Mouse (Mus musculus): ENCODE measurements around the gene Gm17622.

The Gm17622 gene

DNA sequence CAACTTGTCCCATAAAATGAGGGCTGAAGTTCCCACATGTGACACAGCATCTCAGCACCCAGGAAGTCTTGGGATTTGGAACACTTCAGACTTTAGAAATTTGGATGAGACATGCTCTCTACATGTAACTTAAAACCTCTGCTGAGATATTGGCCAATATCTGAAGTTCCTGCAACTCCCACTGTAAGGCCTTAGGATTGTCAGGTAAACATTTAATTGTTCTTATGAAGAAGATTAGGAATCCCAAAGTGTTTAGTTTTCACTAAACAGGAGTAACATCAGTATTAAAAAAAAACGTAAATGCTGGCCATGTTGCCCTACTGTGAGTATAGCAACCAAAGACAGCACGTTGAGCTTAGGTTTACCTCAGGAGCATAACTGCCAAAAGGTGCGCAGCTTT is at the start of gene Gm17622:
TSS of gene Gm17622 (plus strand) at position 301 of the 400 bp plus-strand sequence.
- DNase-seq (ENCODE audit: low spot score) = no peak

- no peak for DNase-seq (ENCODE audit: low spot score)
Measured at GRCm38 (mm10) chr13:96450205-96450856, 40.2 kb upstream of the Gm17622 start.

- no peak for DNase-seq (ENCODE audit: low spot score)
Measured at GRCm38 (mm10) chr13:96450869-96451268, 39.7 kb upstream of the Gm17622 start.

DNA sequence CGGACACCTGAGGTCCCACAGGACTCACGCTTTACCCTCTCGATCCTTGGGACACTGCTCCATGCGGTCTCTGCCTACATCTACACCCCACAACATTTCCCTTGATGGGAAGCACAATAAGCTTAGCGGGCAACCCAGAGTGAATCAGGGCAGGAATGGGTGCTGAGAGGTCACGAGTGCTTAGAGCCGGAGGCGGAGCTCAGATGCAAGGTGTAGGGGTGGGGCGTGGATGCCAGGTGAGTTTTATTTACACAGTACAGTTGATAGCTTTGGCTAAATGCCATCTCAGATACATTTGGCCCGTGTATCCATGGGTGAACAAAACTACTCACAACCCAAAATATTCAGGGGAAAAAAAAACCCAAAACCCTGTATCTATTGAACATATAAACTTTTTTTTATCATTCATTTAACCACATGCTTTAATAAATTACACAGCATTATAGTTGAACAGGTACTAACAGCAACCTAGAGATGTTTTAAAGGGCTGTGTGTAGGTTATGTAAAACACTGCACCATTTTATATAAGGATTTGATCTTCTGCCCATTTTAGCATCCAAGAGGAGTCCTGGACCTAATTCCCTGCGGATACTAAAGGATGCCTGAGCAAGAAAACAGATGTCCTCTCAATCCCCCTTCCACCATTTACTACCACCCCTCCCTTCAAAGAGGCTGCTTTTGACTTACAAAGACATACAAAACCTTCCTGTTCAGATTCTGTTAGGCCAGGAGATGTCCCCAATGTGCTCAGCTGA is 39.0 kb upstream of the Gm17622 start:
- DNase-seq (ENCODE audit: low spot score) = no peak

GRCm38 (mm10) chr13:96452621-96453020 is 37.9 kb upstream of the Gm17622 start:
- DNase-seq (ENCODE audit: low spot score) = no peak

DNA sequence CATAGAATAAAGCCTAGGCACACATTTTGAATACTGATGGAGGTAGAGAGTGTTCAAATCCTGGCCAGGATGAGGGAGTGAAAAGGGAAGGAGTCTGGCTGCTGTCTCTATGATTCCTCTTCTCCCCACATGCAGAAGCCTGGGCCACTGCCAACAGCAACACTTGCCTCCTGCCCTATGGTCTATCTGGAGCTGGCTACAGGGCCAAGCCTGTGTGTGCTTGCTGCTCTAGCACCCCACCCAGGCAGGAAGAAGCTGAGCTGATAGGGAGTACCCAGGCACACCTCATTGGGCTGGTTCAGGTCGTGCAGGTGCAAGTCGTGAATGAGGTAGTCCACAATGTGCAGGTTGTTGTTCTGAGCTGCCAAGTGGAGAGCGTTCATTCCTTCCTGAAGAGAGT is 36.2 kb upstream of the Gm17622 start:
- DNase-seq (ENCODE audit: low spot score) = no peak

DNA sequence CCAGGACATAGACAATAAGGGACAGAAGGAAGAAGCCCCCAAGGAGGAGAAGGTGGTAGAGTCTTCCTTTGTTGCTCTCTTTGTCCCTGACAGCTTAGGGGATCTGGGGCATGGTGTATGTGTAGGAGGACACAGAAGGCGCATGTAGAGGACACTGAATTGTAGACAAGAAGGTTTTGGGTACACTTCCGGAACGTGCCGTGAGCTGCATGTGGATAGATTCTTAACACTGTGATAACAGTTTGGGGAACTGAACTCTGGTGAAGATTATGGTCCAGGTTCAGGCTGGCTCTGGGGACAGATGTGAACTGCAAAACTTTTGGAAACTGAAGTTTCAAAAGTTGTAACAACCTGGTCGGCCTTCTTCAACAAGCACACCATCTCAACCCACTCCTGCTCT is 33.0 kb upstream of the Gm17622 start:
- DNase-seq (ENCODE audit: low spot score) = no peak

- DNase-seq (ENCODE audit: low spot score) = no peak
Measured at GRCm38 (mm10) chr13:96458018-96458417, 32.5 kb upstream of the Gm17622 start.

DNA sequence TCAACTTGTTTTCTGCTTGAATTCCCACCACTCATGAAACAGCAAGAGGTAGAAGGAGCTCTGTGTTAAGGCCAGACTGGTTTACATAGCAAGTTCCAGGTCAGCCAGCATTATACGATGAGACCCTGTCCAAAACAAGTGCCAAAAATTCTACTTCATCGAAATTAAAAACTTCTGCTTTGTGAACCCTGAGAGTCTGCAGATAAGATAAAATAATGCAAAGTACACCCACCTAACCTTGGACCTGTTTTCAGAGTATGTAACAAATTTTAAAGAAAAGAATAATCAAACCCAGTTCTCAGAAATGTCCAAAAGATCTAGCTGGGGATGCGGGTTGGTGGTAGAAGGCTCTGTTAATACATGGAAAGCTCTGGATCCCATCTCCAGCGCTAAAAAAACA is 31.9 kb upstream of the Gm17622 start:
- DNase-seq (ENCODE audit: low spot score) = no peak

GRCm38 (mm10) chr13:96462644-96463043 is 27.9 kb upstream of the Gm17622 start:
- no peak for DNase-seq (ENCODE audit: low spot score)

GRCm38 (mm10) chr13:96465315-96465714 is 25.2 kb upstream of the Gm17622 start:
- no peak for DNase-seq (ENCODE audit: low spot score)

- DNase-seq (ENCODE audit: low spot score) = no peak
Measured at GRCm38 (mm10) chr13:96468678-96469077, 21.9 kb upstream of the Gm17622 start.

GRCm38 (mm10) chr13:96470556-96470955 is 20.0 kb upstream of the Gm17622 start:
- no peak for DNase-seq (ENCODE audit: low spot score)

GRCm38 (mm10) chr13:96470957-96471356 is 19.6 kb upstream of the Gm17622 start, which contains the start of gene Ankdd1b:
Gene Ankdd1b, minus strand, starts transcription at chr13:96471198.
- DNase-seq (ENCODE audit: low spot score) = no peak

DNA sequence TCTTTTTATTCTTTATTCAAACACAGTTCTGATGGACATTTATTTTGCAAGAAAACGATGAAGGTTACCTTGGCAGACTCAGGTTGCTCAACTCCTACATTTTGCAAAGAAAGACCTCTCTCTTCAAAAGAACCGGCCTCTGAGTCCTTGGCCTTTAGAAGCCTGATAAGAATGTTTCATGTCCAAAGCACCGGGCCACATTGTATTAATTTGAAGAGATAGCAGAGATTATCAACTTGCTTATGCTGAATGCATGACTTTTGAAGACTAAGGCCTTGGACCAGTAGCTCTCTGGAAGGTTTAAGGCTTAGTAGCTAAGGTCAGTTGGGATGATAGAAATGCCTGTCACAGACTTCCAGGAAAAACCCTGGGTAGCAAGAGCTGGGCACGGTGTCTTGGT is 13.3 kb upstream of the Gm17622 start:
- no peak for DNase-seq (ENCODE audit: low spot score)

DNA sequence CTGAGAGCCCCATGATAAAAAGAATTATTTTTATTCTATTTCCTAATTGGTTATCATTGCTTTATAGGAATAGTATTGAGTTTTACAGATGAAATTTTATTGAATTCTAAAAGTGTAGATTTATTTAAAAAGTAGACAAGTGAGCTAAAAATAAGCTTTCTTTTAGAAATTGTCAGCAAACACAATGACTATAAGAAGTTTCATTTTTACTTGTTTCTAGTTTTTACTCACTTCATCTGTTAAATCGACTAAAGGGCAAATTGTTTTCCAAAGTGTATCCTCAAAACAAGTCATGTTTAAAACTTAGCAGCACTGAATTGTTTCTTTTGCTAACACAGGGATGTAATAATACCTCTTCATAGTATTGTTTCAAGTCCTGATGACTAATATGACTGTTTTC is 11.5 kb upstream of the Gm17622 start:
- no peak for DNase-seq (ENCODE audit: low spot score)

GRCm38 (mm10) chr13:96487230-96487629 is 3.3 kb upstream of the Gm17622 start:
- DNase-seq (ENCODE audit: low spot score) = peak; percentile 13

DNA sequence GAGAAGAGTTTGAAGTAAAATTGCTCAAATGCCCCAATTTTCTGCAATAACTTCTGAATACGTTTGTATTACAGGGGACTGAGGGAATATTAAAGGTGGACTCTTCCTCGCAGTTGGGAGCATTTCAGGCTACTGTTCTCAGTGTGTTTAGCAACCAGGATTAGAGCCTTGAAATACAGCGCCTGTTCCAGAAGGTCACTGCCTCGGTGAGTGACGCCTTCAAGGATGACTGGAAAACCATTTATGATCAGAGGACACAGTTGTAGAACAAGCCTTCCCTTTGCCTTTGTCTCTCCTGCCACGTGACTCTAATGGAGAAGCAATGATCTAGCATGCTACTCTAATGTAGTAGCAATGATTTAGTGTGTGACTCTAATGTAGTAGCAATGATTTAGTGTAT is 2.6 kb upstream of the Gm17622 start:
- no peak for DNase-seq (ENCODE audit: low spot score)

GRCm38 (mm10) chr13:96496630-96497029 is 6.1 kb downstream of the Gm17622 start:
- DNase-seq (ENCODE audit: low spot score) = no peak

DNA sequence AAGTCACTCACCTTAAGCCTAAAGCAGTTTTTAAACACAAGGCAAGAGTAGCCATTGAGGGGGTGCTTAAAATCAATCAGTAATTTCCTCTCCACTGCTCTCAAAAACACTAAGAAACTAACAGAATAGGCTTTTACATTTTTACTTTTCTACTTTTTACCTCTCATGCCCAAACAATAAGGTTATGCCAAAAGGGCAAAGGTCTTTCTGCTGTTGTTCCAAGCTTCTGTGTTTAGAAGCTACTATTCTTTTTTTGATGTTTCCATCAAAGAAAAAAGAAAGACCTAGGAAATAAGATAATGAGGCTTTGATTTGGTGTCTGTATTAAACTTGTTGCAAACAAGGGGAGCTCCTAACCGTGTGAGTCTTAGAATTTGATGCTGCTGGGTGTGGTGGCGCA is 9.4 kb downstream of the Gm17622 start:
- no peak for DNase-seq (ENCODE audit: low spot score)

- no peak for DNase-seq (ENCODE audit: low spot score)
Measured at GRCm38 (mm10) chr13:96505661-96506060, 15.1 kb downstream of the Gm17622 start.

- no peak for DNase-seq (ENCODE audit: low spot score)
Measured at GRCm38 (mm10) chr13:96506313-96506712, 15.8 kb downstream of the Gm17622 start.

GRCm38 (mm10) chr13:96507541-96507940 is 17.0 kb downstream of the Gm17622 start:
- no peak for DNase-seq (ENCODE audit: low spot score)

- DNase-seq (ENCODE audit: low spot score) = peak; percentile 29
Measured at GRCm38 (mm10) chr13:96510635-96511034, 20.1 kb downstream of the Gm17622 start.
